Comparison of ENCODE assay signal across 38 mouse cellular contexts in the genomic region with DNA sequence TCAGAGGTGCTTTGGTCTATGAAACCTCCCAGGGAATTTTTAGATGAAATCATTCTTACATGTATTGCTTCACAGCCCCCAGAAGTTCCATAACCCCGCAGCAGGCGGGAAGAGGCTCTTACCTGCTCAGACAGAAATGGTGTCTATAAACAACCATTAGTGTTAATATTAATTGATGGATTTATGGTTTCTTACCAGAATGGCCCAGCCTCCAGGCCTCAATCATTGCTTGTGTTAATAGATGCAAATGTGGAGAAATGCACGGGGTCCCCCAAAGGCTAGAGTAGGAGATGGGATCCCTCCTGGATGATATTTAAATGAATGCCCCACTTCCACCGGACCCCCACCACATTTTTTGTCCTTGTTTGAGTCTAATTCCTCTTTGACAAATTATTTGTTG. TPM values are rescaled to one million over a fixed set of nuclear protein-coding genes. Genes with fewer than 3 reads are reported as not detected.
"Had no signal": no experiment of that assay in that cellular context is flagged by ENCODE, and none has a peak within 500 bp of the region (broad histone marks: within the 10 kb centered on the region; RNA-seq: fewer than 3 reads in every experiment).

No protein-coding gene starts in this region.

- H3K4me3 ChIP-seq: left cerebral cortex, adult 2 months; limb, embryonic 10.5 days; limb, embryonic 12.5 days; limb, embryonic 13.5 days; limb, embryonic 15.5 days; liver, embryonic 12.5 days; liver, embryonic 13.5 days; liver, embryonic 15.5 days; lung, embryonic 15.5 days; megakaryocyte, embryonic 14.5 days; midbrain, embryonic 12.5 days; midbrain, embryonic 13.5 days; midbrain, embryonic 15.5 days; myocyte; neural tube, embryonic 12.5 days; neural tube, embryonic 13.5 days had no signal

- H3K4me1 ChIP-seq: limb, embryonic 12.5 days; limb, embryonic 13.5 days; limb, embryonic 15.5 days; liver, embryonic 12.5 days; liver, embryonic 13.5 days; liver, embryonic 15.5 days; lung, embryonic 15.5 days; megakaryocyte, embryonic 14.5 days; neural tube, embryonic 12.5 days; neural tube, embryonic 13.5 days had no signal

- H3K9me3 ChIP-seq: limb, embryonic 10.5 days; limb, embryonic 12.5 days; limb, embryonic 13.5 days; limb, embryonic 15.5 days; liver, embryonic 12.5 days; liver, embryonic 13.5 days; liver, embryonic 15.5 days; lung, embryonic 15.5 days; midbrain, embryonic 13.5 days; midbrain, embryonic 15.5 days; neural tube, embryonic 12.5 days had no signal

- DNase-seq: left cerebral cortex, postnatal 4 days; liver; liver, embryonic 13.5 days; liver, postnatal 0 days; lung, adult 18-20 months; lung, adult 2 months; lung, embryonic 14.5 days; lung, postnatal 10 days; lung, postnatal 14 days; lung, postnatal 36 days; lung, postnatal 4 days; midbrain, embryonic 14.5 days had no signal

- ATAC-seq: liver, embryonic 12.5 days; liver, postnatal 0 days; lung, postnatal 0 days; midbrain, embryonic 13.5 days; midbrain, embryonic 15.5 days had no signal

- H3K27ac ChIP-seq: left cerebral cortex, adult 2 months; limb, embryonic 10.5 days; limb, embryonic 12.5 days; limb, embryonic 13.5 days; limb, embryonic 15.5 days; liver, embryonic 12.5 days; liver, embryonic 13.5 days; liver, embryonic 14.5 days; liver, embryonic 15.5 days; lung, embryonic 15.5 days; macrophage; midbrain, embryonic 12.5 days; midbrain, embryonic 13.5 days; midbrain, embryonic 15.5 days; neural tube, embryonic 12.5 days; neural tube, embryonic 13.5 days had no signal

- H3K4me2 ChIP-seq: limb, embryonic 12.5 days; limb, embryonic 13.5 days; limb, embryonic 15.5 days; liver, embryonic 11.5 days; liver, embryonic 12.5 days; liver, embryonic 13.5 days; liver, embryonic 15.5 days; lung, embryonic 14.5 days; lung, embryonic 15.5 days; midbrain, embryonic 12.5 days; midbrain, embryonic 13.5 days; midbrain, embryonic 15.5 days; neural tube, embryonic 12.5 days; neural tube, embryonic 13.5 days had no signal

- H3K36me3 ChIP-seq: limb, embryonic 10.5 days; limb, embryonic 12.5 days; limb, embryonic 13.5 days; limb, embryonic 15.5 days; liver, embryonic 12.5 days; liver, embryonic 13.5 days; liver, embryonic 15.5 days; lung, embryonic 15.5 days; midbrain, embryonic 12.5 days; midbrain, embryonic 13.5 days; midbrain, embryonic 15.5 days; neural tube, embryonic 12.5 days; neural tube, embryonic 13.5 days had no signal

- H3K9ac ChIP-seq: limb, embryonic 12.5 days; limb, embryonic 13.5 days; limb, embryonic 15.5 days; liver, embryonic 12.5 days; liver, embryonic 13.5 days; liver, embryonic 14.5 days; liver, embryonic 15.5 days; liver, postnatal 0 days; lung, embryonic 14.5 days; lung, embryonic 15.5 days; midbrain, embryonic 12.5 days; midbrain, embryonic 13.5 days; midbrain, embryonic 15.5 days; neural tube, embryonic 12.5 days; neural tube, embryonic 13.5 days had no signal

RNA-seq across cellular contexts. Expression of a gene that starts 8.7 kb away (rescaled TPM):
- total RNA-seq: liver, adult 2 months; megakaryocyte progenitor cell, adult 5-6 weeks; megakaryocyte, adult 5-6 weeks; megakaryocyte-erythroid progenitor cell, adult 5-6 weeks; monocyte, adult 5-6 weeks had no signal
- polyA plus RNA-seq: liver, adult 2 months; liver, embryonic 12.5 days; liver, embryonic 14.5 days; liver, embryonic 16.5 days; liver, postnatal 0 days; lung, adult 2 months; lung, embryonic 16.5 days; lung, postnatal 0 days; macrophage had no signal
